Mouse (Mus musculus): ENCODE data around the gene Rgs8.
A peak's percentile ranks its signal among the peaks of the same experiment; 100 is the strongest.

Rgs8 gene

DNA sequence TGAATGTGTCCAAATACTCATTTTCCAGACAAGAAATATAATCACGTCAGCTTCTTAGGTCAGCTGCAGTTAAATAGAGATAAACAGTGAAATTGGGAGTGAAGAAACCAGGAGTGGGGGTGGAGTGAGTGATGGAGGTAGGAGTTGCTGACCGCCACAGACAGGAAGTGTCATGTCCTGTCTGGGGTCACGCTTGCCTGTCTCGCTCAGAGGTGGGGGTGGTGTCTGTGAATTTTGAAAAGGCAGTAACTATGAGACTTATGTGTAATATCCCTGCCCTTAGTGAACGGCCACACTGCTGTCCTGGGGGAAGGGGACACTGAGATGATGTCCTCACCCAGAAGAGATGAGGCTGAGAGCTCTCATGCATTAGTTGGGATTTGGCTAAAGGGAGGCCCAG lies 56.6 kb downstream of the Rgs8 start:
- DNase-seq = peak; percentile 31

DNA sequence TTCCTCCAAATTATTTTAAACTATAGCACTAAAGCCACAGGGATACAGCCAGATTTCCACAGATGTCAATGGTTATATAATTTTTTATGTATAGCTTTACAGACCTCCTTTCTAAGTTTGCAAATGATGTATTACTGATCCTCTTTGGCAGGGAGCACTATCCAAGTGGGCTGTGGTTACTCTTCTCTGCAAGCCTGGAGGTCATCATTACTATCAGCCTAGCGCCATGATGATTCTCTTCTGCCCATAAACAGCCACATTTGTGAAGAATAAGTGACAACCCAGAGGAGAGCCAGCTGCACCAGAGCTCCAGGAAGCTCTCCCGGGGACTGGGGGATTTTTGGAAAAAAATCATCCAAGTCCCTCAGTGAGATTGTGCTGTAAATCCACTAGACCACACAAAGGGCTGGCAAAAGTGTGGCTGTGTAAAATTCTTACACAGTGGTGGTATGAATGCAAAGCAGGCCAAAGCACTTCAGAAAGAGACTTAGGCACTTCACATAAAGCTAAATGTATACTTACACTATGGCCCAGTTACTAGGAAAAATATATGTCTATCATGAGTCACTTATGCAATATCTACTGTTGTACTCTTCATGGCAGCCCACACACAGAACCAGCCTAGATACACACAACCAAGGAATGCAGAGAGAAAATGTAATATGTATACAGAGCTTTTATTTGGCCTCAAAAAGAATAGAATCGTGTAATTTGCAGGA lies 58.9 kb downstream of the Rgs8 start:
- DNase-seq = no peak

DNA sequence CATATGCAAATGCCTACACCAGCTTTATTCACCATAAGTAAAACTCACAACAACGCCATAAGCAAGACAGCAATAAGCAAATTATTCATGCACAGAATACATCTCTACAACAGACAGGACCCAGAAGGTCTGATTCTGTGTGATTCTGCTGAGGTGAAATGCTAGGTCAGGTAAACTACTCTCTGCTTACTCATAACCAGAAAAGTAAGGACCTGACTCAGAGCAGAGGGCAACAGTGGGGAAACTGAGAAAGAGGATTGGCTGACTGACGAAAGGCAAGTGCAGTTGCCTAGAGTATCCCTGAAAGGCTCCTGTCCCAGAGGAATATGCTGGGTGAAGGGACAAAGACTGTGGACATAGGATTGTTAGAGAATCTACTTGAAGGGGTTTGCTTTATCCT lies 59.8 kb downstream of the Rgs8 start:
- no peak for DNase-seq

DNA sequence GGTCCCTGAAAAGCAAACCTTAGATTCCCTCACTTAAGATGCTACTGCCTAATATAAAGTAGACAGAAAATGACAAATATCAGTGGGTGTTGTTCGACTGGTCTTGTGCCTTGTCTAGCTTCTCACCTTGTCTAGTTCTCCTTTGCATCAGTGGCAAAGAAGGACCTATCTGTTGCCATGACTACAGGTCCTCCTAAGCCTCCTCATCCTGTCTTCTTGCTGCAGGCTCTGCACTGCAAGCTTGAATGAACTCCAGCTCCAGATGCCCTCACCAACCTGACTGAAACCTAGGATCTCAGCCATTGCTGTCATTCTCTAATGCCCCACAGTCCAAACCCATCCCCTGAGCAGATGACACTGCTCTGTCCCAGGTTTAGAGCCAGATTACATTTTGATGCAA lies 65.2 kb downstream of the Rgs8 start:
- no peak for DNase-seq

DNA sequence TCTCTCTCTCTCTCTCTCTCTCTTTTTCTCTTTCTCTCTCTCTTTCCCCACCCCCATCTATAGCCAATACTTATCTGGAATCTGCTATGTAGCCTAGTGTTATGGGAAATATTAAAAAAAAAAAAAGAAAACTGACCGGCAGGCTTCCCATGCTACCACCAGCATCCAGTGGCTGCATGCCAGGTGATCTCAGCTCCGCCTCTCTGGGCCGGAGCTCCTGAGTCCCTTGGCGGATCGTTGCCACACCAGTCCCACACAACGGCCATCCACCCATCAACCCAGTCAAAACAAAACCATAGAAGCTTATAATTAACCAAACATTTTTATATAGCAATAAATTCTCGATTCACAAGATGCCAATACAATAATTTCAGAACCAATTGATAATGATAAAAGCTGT lies 68.1 kb downstream of the Rgs8 start:
- DNase-seq = peak; percentile 67

DNA sequence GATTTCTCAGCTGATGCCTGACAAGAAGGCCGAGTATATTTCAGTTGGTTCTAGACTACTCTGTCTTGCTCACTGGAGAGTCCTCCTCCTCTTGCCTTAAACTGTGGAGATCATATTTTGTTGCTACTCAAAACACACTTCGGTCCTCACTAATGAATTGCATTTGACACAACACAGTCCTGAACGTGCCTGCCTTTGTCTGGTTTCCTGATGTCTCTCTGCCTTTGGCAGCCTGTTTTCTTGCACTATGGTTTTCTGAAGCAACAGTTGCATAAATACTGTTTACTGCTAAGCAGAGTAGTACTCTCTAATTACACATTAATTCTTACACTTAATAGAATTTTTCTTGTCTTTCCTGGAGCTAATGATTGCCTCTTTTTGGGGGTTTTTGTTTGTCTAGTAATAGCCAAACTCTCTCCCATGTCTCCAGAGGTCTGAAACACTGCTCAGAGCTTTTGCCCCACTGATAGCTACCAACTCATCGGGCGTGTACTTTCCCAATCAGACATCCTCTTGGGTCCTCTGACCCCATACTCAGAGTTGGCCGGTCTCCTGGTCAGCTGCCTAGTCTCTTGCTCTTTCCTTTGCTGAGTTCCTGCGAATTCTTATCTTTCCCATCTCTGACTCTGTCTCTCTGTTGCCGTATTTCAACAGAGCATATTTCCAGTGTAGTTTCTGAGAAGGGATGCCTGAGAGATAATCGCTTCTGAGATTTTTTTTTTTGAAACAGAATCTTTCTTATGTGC lies 68.9 kb downstream of the Rgs8 start:
- DNase-seq = no peak

DNA sequence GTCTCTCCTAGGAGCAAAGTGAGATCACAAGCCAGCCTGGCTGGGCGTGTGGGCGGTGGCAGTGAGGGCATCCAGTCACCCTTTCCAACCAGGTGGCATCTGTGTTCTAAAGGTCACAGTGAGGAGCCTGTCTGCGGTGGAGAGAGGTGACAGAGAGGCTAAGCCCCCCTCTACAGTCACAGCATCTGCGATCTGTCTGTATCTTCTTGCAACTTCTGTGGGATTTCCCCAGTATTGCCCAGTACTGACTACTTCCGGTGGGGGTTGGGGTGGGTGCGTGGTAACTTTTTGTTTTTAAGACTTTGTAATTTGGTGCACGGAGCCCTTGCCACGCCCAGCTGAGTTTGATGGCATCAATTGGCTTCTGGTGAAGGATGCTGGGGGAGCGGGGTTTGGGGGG lies 70.6 kb downstream of the Rgs8 start:
- no peak for DNase-seq

DNA sequence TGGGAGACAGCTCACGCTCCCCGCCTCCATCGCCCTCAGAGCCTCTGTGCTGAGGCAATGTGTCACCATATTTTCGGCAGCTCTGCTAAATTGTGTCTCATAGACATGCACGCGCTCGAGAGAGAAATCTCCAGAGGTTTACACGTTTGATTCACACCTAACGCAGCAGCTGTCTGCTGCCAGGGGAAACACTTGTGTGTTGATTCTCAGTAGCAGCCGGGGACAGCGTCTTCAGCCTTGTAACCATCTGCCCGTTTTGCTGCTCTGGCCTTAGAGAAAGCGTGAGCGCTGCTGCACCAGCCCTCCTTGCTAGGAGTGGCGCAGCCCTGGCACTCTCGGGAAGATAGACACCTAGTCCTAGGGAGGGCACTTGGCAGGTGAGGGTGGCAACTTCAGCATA lies 73.8 kb downstream of the Rgs8 start:
- no peak for DNase-seq

DNA sequence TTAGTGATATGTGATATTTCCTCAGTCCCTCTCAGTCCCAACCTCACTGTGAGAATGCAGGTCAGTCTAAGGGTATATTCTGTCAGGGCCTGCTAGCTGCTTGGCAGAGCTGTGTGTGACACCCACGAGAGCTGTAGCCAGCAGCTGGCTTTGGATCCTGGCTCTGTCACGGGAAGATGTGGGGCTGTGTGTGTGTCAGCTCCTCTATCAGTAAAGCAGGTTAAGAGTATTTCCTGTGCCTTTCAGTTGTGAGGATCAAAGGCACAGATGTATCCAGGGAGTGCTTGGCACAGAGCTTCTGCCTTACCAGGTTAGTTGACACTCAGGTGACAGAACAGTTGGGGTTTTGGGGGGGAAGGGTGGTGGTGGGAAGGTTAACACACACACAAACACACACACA lies 77.0 kb downstream of the Rgs8 start:
- DNase-seq = no peak

DNA sequence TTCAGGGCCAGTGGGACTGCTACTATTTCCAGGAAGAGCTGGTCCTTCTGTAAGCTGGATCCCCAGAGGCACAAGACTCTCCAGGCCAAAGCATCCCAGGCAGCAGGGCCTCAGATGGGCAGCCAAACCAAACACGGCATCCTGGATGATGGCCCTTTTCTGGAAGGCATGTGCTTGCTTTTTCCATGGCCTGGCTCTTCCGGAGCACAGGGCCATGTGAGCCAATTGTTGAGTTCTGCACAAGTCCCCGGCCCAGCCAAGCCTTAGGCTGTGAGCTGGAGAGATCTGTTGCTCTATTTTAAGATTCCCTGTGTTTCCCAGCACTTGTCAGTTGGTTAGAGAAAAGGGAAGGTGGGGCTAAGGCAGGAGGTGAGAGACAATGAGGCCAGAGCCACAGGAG lies 77.8 kb downstream of the Rgs8 start:
- DNase-seq = peak; percentile 74

DNA sequence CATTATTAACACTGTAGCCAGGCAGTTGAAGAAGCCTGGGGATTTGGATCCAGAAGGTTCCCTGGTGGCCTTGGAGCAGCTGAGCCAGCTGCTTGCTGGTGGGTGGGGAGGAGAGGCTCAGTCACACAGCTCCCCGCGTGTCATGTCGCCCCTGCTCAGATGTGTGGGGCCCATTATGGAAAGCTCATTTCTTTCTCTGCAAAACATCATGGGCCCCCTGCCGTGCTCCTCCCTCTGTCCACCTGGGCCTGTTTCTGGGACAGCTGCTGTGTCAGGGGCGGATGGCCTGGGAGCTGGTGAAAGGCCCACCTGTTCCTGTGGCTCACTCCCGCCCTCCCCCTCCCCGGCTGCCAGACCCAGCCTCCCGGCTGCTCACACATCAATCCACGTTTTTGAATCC lies 80.4 kb downstream of the Rgs8 start:
- DNase-seq = no peak

DNA sequence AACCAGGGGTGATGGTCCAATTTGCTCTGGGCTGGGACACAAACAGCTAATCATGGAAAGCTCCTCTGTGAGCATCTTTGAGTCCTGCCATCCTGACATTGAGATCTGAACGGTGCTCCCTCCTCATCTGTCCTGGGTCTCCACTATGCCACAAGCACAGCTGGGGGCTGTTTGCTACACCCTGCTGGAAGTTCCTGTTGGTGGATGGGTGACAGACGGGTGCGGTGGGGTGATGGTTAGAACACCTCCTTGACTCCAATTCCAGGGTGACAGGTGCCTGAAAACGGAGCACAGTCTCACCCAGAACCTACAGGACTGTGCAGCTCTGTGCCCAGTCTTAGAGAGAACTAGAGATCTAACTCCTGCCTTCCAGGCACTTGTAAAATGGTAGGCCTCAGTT lies 82.0 kb downstream of the Rgs8 start:
- no peak for DNase-seq

DNA sequence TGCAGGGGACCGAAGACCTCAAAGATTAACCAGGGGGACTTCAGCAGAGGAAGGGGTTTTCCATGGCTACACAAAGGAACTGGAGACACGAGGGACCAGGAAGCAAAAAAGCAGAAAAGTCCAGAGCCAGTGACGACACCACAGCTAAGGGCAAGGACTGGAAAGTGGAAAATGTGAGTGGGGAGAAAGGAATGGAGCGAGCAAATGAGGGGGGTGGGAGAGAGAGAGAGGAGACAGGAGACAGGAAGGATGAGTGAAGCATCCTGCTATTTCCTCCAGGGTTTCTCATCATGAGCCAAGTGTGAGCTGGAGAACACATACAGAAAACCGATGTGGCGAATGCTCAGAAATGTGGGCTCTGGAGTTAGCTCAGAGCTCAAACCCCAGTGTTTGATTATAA lies 83.3 kb downstream of the Rgs8 start:
- DNase-seq = peak; percentile 66

DNA sequence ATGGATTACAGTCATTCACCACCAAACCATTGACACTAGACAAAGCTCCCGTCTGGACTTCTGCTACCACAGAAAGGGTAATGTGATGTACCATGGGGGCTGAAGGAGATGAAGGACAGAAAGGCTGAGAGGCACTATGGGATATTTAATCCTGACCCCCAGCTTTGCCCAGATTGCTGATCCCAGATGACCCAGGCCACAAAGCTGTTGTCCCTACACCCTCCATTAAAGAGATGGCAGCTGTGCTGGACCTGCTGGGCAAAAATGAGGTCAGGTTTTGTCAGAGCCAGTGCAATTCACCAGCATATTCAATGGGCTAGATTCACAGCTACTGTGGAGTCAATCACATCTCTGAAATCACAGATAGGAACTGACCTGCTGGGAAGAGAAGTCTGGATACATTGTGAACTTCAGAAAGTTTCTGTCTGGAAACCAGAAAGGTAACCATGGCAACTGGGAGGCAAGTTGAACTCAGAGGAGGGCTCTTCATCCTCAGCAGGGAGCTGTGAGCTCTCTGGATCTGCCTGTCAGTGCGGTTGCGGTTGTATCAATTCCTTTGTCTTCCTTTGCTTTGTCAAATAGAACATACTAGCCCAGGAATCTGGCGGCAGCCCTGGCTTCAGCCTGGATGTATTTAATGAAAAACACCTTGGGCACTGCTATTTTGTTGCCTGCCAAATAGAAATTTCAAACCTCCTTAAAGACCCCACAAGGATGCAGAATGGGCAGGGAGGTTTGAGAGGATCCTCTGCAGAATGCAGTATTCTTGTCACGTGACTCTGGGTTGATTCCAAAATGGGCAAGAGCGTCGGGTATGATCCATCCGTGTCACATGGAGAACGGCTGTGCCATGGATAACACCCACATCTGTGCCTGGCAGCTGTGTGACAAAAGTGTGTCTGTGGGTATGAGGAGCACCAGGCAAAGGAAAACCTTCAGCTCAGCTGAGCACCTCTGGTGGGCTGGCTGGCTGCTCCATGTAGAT lies 84.6 kb downstream of the Rgs8 start:
- no peak for DNase-seq

DNA sequence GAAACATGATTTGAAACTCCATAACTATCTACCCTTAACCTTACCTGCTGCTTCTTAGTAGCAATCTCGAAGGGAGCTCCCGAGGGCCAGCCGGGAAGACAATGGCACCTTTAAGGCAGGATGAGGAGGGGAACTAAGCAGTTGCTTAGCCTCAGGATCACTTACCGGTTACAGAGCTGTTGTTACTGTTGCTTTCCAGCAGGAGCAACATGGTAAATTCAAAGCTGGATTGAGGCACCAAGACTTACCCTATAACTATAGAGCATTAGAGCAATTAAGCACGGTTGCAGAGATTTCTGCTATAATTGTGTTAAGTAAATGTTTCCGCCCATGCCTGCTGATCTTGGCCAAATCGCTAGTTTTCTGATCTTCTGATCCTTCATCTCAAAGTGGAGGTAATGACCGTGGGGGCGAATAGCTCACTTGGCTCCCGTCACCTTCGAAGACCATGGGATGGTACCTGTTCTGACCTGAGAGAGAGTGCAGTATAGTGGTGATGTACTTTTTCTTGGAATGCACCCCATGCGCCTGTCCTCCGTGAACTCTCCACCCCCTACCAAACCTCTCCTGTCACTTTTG lies 86.7 kb downstream of the Rgs8 start:
- DNase-seq = no peak

DNA sequence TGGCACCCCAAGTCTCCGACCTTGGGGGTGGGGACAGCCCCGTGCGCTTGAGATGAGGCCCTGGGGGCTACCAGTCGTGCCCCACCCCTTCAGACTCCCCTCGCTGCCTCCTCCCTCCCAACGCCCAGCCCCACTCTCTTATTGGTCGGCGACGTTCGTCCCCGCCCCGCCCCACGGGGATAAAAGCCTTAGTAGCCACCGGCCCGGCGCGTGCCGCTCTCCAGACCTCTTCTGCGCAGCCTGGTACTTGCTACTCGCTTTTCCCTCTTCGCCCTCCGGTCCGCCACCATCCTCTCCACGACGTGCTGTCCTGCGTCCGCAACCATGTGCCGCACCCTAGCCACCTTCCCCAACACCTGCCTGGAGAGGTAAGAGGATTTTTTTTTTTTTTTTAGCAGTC lies 87.3 kb downstream of the Rgs8 start, which contains the start of gene Rgs16:
Gene Rgs16 (plus strand): TSS at position 205 of the 400 bp plus-strand sequence.
- DNase-seq = peak; percentile 91

DNA sequence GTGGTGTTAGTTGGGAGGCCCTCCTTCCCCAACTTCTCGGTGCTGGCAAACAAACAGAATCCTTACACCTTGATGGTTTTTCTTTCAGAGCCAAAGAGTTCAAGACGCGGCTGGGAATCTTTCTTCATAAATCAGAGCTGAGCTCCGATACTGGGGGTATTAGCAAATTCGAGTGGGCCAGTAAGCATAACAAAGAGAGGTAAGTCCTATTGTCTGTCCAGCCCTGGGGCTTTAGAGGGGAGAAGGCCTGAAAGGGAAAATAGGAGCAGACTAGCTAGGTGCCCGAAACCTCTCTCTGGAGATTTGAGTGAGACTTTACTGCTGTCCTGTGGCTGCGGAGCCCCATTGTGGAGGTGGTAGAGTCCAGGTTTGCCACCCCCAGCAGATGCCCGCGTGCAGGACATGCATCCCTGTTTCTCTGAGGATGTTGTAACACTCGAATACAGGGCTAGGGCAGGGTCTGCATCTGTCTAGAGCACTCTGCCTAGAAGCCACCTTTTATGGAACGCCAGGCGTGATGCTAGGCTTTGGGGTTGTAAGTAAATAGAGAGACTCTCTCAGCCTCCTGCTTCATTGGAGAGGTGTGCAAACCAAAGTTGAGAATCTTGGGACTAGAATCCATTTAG lies 88.1 kb downstream of the Rgs8 start:
- DNase-seq = no peak

DNA sequence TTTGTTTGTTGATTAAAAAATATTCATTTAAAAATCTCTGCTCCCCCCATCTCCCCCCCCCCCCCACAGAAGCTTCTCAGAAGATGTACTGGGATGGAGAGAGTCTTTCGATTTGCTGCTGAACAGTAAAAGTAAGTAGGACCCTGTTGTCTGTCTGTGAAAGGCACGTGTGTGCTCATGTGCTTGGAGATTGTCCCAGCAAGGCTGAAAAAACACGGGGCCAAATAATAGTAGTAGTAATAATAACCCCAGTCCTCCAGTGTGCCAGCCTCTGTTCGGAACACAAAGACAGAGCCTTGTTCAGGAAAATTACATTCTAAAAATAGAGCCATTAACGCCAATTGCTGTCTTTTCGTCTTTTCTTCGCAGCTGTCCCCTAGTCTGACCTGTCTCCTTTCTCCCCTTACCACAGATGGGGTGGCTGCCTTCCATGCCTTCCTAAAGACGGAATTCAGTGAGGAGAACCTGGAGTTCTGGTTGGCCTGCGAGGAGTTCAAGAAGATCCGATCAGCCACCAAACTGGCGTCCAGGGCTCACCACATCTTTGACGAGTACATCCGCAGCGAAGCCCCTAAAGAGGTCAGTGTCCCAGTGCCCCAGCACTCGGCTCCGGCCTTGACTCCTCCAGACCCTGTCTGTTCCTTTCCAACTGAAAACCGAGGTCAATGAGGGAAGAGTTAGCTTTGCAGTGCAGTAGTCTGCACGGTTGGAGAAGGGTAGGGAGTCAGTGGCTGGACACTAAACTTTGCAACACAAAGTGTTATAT lies 88.9 kb downstream of the Rgs8 start:
- no peak for DNase-seq

DNA sequence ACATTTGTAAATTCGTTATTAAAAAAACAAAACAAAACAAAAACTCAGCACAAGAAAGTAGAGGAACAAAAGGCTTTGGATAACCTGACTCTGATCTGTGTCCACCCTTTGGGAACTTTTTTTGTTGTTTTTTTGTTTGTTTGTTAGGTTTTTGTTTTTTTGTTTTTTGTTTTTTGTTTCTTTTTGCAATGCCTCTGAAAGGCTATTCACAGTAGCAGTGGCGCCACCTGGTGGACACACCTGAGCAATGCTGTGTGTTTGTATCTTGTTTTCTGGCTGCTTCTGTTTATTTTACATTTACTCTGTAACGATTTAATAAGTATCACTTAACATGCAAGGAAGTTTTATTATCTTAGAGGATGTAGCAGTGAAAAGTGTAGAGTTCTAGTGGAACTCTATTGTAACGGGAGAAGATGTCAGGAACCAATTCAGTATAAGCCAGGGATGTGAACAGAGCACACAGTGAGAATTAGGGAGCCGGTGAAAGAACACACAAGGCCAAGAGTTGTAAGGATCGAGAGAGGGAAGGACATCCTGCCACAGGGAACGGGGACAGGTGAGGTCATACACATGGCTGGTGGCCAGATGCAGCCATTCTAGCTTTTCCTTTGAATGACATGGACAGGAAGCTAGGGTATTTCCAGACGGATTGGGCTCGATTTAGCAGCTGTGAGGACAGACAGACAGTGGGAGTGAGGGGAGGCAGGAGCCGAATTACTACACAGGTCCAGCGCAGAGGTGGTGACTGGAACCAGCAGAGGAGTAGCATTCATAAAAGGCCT lies 89.7 kb downstream of the Rgs8 start:
- peak; percentile 82 for DNase-seq

DNA sequence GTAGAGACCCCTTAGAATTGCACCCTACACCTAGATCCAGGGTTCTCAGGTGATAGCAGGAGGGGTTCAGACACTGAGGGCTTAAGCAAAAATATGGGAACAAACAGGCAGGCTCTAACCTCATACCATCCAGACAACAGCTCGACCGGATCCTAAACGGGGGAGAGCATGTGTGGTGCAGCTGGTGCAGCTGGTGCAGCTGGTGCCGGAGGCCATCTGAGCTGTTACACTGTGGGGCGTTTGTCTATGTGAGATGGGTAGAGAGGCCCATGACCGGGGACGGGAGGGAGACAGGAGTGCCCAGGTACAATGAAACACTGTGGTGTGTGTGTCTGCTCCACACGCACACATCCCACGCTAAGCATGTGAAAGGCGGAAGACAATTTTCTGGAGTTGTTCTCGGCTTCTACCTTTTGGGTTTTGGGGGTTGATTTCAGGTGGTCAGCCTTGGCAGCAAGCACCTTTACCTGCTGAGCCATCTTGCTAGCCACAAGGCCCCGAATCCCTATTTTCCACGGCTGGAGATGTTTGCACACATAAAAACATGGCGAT lies 93.4 kb downstream of the Rgs8 start:
- no peak for DNase-seq

DNA sequence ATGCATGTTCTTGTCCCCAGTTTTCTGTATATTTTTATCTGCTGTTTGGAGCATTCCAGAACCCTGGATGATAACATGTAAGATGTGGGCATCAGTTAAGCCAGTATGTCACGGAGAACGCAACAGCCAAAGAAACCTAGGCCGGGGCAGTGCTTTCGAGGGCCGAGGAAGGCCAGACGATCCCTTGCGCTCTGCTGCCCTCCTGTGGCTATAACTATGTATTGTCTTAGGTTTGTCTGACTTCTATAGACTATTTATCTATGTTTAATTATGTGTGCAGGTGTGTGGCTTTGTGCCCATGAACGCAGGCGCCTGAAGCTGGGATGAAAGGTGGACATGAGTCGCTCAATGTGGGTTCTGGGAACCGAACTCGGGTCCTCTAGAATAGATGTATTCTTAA lies 93.9 kb downstream of the Rgs8 start:
- DNase-seq = peak; percentile 84

All from lung, postnatal 10 days (tissue).